Mouse (Mus musculus): Measurements from ENCODE around the gene Hypk. TPM values are rescaled to one million over a fixed set of nuclear protein-coding genes. Genes with fewer than 3 reads are reported as not detected.
A peak's percentile ranks its signal among the peaks of the same experiment; 100 is the strongest.

Gene Hypk
- polyA plus RNA-seq (2012; rRNA removed) (35.9 and 45.0 TPM in 2 replicates), polyA plus RNA-seq (2014; fragmentation: Nextera tagmentation; extraction: Ambion mirVana) (94.1 and 110 TPM in 2 replicates)

GRCm38 (mm10) chr2:121452990-121453389 is at the start of gene Hypk:
Gene Hypk, plus strand, starts transcription at chr2:121453290.
- no peaks in the 10 kb centered on the region for H3K27me3 ChIP-seq (ENCODE audit: control insufficient read depth, insufficient read depth, low read length)
- H3K4me3 ChIP-seq (replicated peaks; ENCODE audit: low read length): no peak within 1 kb of the TSS
- DNase-seq (ENCODE audit: low spot score) (no peak), ATAC-seq (ENCODE audit: low FRiP score, low read depth) (no peak)
- H3K4me1 ChIP-seq (ENCODE audit: control insufficient read depth, insufficient read depth, low read length): peaks cover 13% of the 10 kb centered on the region
- H3K27ac ChIP-seq (replicated peaks; ENCODE audit: low read depth, low read length): no peak within 1 kb of the TSS
- no peaks in the 10 kb centered on the region for H3K9me3 ChIP-seq (ENCODE audit: control insufficient read depth, low read length)
- H3K36me3 ChIP-seq (ENCODE audit: control insufficient read depth, insufficient read depth, low read length): peaks cover 37% of the 10 kb centered on the region
- no peak within 1 kb of the TSS for H3K9ac ChIP-seq (ENCODE audit: low read depth, low read length, severe bottlenecking)
- H3K4me2 ChIP-seq (replicated peaks; ENCODE audit: low read depth, low read length, severe bottlenecking): no peak within 1 kb of the TSS
- WGBS: 62% methylated on average over 4 of the region's 4 CpGs
- no peak for TF ChIP-seq POLR2A (IDR thresholded peaks at IDR 0.05; ENCODE audit: borderline replicate concordance, extremely low read depth, insufficient read depth, insufficient read length)

GRCm38 (mm10) chr2:121403296-121403695 is 49.8 kb upstream of the Hypk start:
- H3K4me2 ChIP-seq (replicated peaks; ENCODE audit: low read depth, low read length, severe bottlenecking): no peak overlapping the region
- no peak for DNase-seq (ENCODE audit: low spot score)
- ATAC-seq (ENCODE audit: low FRiP score, low read depth): no peak
- H3K9ac ChIP-seq (ENCODE audit: low read depth, low read length, severe bottlenecking): no peak overlapping the region
- no peaks in the 10 kb centered on the region for H3K4me1 ChIP-seq (ENCODE audit: control insufficient read depth, insufficient read depth, low read length)
- no peaks in the 10 kb centered on the region for H3K36me3 ChIP-seq (ENCODE audit: control insufficient read depth, insufficient read depth, low read length)
- no peak for TF ChIP-seq POLR2A (IDR thresholded peaks at IDR 0.05; ENCODE audit: borderline replicate concordance, extremely low read depth, insufficient read depth, insufficient read length)
- H3K4me3 ChIP-seq (replicated peaks; ENCODE audit: low read length): no peak overlapping the region
- no peaks in the 10 kb centered on the region for H3K9me3 ChIP-seq (ENCODE audit: control insufficient read depth, low read length)
- no peak overlapping the region for H3K27ac ChIP-seq (replicated peaks; ENCODE audit: low read depth, low read length)
- H3K27me3 ChIP-seq (ENCODE audit: control insufficient read depth, insufficient read depth, low read length): no peaks in the 10 kb centered on the region

- peaks cover 3% of the 10 kb centered on the region for H3K4me1 ChIP-seq (ENCODE audit: control insufficient read depth, insufficient read depth, low read length)
- H3K27me3 ChIP-seq (ENCODE audit: control insufficient read depth, insufficient read depth, low read length): no peaks in the 10 kb centered on the region
- no peak for TF ChIP-seq POLR2A (IDR thresholded peaks at IDR 0.05; ENCODE audit: borderline replicate concordance, extremely low read depth, insufficient read depth, insufficient read length)
- H3K4me3 ChIP-seq (replicated peaks; ENCODE audit: low read length): no peak overlapping the region
- H3K27ac ChIP-seq (replicated peaks; ENCODE audit: low read depth, low read length): no peak overlapping the region
- ATAC-seq (ENCODE audit: low FRiP score, low read depth): no peak
- WGBS: 33% methylated on average over 4 of the region's 4 CpGs
- no peaks in the 10 kb centered on the region; the same call in 1 of the 2 replicates for H3K36me3 ChIP-seq (ENCODE audit: control insufficient read depth, insufficient read depth, low read length)
- no peak for DNase-seq (ENCODE audit: low spot score)
- H3K9me3 ChIP-seq (ENCODE audit: control insufficient read depth, low read length): no peaks in the 10 kb centered on the region
- H3K9ac ChIP-seq (ENCODE audit: low read depth, low read length, severe bottlenecking): no peak overlapping the region
- no peak overlapping the region for H3K4me2 ChIP-seq (replicated peaks; ENCODE audit: low read depth, low read length, severe bottlenecking)
Measured at GRCm38 (mm10) chr2:121408160-121408559, 44.9 kb upstream of the Hypk start.

GRCm38 (mm10) chr2:121412843-121413386 is 40.2 kb upstream of the Hypk start:
- DNase-seq (ENCODE audit: low spot score) (peak; percentile 11), ATAC-seq (ENCODE audit: low FRiP score, low read depth) (no peak)
- Histone ChIP-seq H3K36me3 (ENCODE audit: control insufficient read depth, insufficient read depth, low read length) (peaks cover 20% of the 10 kb centered on the region), H3K4me1 (ENCODE audit: control insufficient read depth, insufficient read depth, low read length) (peaks cover 18% of the 10 kb centered on the region), H3K9me3 (ENCODE audit: control insufficient read depth, low read length) (no peaks in the 10 kb centered on the region), H3K27me3 (ENCODE audit: control insufficient read depth, insufficient read depth, low read length) (no peaks in the 10 kb centered on the region), H3K4me3 (replicated peaks; ENCODE audit: low read length) (peak overlapping the region; percentile 66), H3K4me2 (replicated peaks; ENCODE audit: low read depth, low read length, severe bottlenecking) (peak overlapping the region; percentile 74), H3K27ac (replicated peaks; ENCODE audit: low read depth, low read length) (peak overlapping the region; percentile 97), H3K9ac (ENCODE audit: low read depth, low read length, severe bottlenecking) (peak overlapping the region; percentile 97)
- WGBS: 14% methylated on average over 4 of the region's 4 CpGs
- no peak for TF ChIP-seq POLR2A (IDR thresholded peaks at IDR 0.05; ENCODE audit: borderline replicate concordance, extremely low read depth, insufficient read depth, insufficient read length)

GRCm38 (mm10) chr2:121413387-121414042 is 39.6 kb upstream of the Hypk start, which contains the start of the genes Pdia3 and Catsper2:
Gene Pdia3, plus strand, starts transcription at chr2:121413775.
Gene Catsper2, minus strand, starts transcription at chr2:121413792.
- H3K4me1 ChIP-seq (ENCODE audit: control insufficient read depth, insufficient read depth, low read length): peaks cover 18% of the 10 kb centered on the region
- WGBS: under 1% methylated on average over 40 of the region's 68 CpGs
- ATAC-seq (ENCODE audit: low FRiP score, low read depth): peak; percentile 98
- H3K27me3 ChIP-seq (ENCODE audit: control insufficient read depth, insufficient read depth, low read length): no peaks in the 10 kb centered on the region
- no peaks in the 10 kb centered on the region for H3K9me3 ChIP-seq (ENCODE audit: control insufficient read depth, low read length)
- peak; percentile 88; the same call in 1 of the 2 replicates for TF ChIP-seq POLR2A (IDR thresholded peaks at IDR 0.05; ENCODE audit: borderline replicate concordance, extremely low read depth, insufficient read depth, insufficient read length)
- peak within 1 kb of the TSS; percentile 97 for H3K9ac ChIP-seq (ENCODE audit: low read depth, low read length, severe bottlenecking)
- H3K4me3 ChIP-seq (replicated peaks; ENCODE audit: low read length): peak within 1 kb of the TSS; percentile 66
- H3K36me3 ChIP-seq (ENCODE audit: control insufficient read depth, insufficient read depth, low read length): peaks cover 26% of the 10 kb centered on the region
- peak; percentile 97 for DNase-seq (ENCODE audit: low spot score)
- peak within 1 kb of the TSS; percentile 74 for H3K4me2 ChIP-seq (replicated peaks; ENCODE audit: low read depth, low read length, severe bottlenecking)
- peak within 1 kb of the TSS; percentile 97 for H3K27ac ChIP-seq (replicated peaks; ENCODE audit: low read depth, low read length)
